Mouse (Mus musculus) ES-E14 (cell line): ENCODE results near the gene Gys2. TPM values are rescaled to one million over a fixed set of nuclear protein-coding genes. Genes with fewer than 3 reads are reported as not detected.

ENCODE experiments used
- DNase-seq: peaks from one replicate; pipeline ENCODE4 v3.0.0-alpha.2; 2013; ENCODE audit warnings: low read depth, low spot score
- H3K27ac ChIP-seq: 2 replicates; pipeline ENCODE4 v1.5.1; 2012; ENCODE audit warnings: low read depth, mild to moderate bottlenecking, low read length, moderate library complexity, mixed read lengths; ENCODE audit not compliant: poor library complexity, insufficient read depth, severe bottlenecking
- H3K36me3 ChIP-seq: 2 replicates; pipeline ENCODE4 v1.6.1; 2012; ENCODE audit warnings: mild to moderate bottlenecking, low read length, moderate library complexity, mixed read lengths; ENCODE audit not compliant: control insufficient read depth, poor library complexity, insufficient read depth, severe bottlenecking
- H3K4me1 ChIP-seq, 2 experiments: fragments of 150-350 bp in 1 of 2; sonication (generic) in 1 of 2; 2 replicates each; pipeline ENCODE4 v1.6.1; 2012; ENCODE audit warnings: low read length in 2 of 2, mild to moderate bottlenecking in 1 of 2, mixed read lengths in 1 of 2; ENCODE audit not compliant: control insufficient read depth in 2 of 2, insufficient read depth in 2 of 2, poor library complexity in 1 of 2
- H3K4me3 ChIP-seq, 2 experiments: fragments of 150-350 bp in 1 of 2; sonication (generic) in 1 of 2; 2 replicates each; pipeline ENCODE4 v1.5.1; 2012; ENCODE audit warnings: low read length in 2 of 2, low read depth in 1 of 2, mild to moderate bottlenecking in 1 of 2, mixed read lengths in 1 of 2; ENCODE audit not compliant: insufficient read depth in 1 of 2, poor library complexity in 1 of 2, severe bottlenecking in 1 of 2
- H3K9ac ChIP-seq: 2 replicates; pipeline ENCODE4 v1.6.1; 2012; ENCODE audit warnings: low read depth, mild to moderate bottlenecking, low read length, mixed read lengths; ENCODE audit not compliant: poor library complexity, insufficient read depth, severe bottlenecking
- H3K9me3 ChIP-seq: fragments of 150-350 bp; sonication (generic); 2 replicates; pipeline ENCODE4 v1.6.1; 2012; ENCODE audit warnings: low read depth, mild to moderate bottlenecking, low read length; ENCODE audit not compliant: control insufficient read depth, insufficient read depth
- CHD2 ChIP-seq: IDR thresholded peaks from 2 replicates; pipeline ENCODE4 v1.6.1; 2014; ENCODE audit warnings: mild to moderate bottlenecking, low read depth, low read length, inconsistent platforms
- HCFC1 ChIP-seq: IDR thresholded peaks from 2 replicates; pipeline ENCODE4 v1.6.1; 2012; ENCODE audit warnings: low read length, inconsistent platforms, borderline replicate concordance; ENCODE audit not compliant: insufficient read depth
- MAFK ChIP-seq: IDR thresholded peaks from 2 replicates; pipeline ENCODE4 v1.6.1; 2014; ENCODE audit warnings: mild to moderate bottlenecking, low read depth, low read length, inconsistent platforms; ENCODE audit not compliant: insufficient read depth
- ZC3H11A ChIP-seq: IDR thresholded peaks from 2 replicates; pipeline ENCODE4 v1.6.1; 2012; ENCODE audit warnings: low read depth, mild to moderate bottlenecking, inconsistent platforms, low read length, borderline replicate concordance
- ZNF384 ChIP-seq: IDR thresholded peaks from 2 replicates; pipeline ENCODE4 v1.6.1; 2012; ENCODE audit warnings: low read depth, low read length, inconsistent platforms
- in situ Hi-C, 2 experiments: fragments of 600-800 bp; cut with MboI; formaldehyde crosslinking; loops; one replicate each; pipeline ENCODE4 v1.15.1; 2025; ENCODE audit warnings: low sequenced_read_pairs in 2 of 2, inconsistent platforms in 1 of 2; ENCODE audit not compliant: unreplicated experiment in 2 of 2
- total RNA-seq: library from RNA; depleted of rRNA; stranded (reverse); fragments of 300-350 nt; gene quantifications from 2 replicates; pipeline ENCODE4 v1.2.3, GENCODE M21; 2012

Gys2 gene
- total RNA-seq, 1 experiment = not detected

GRCm38 (mm10) chr6:142462194-142462593 is 10.7 kb downstream of the Gys2 start:
- no peak for DNase-seq
- no peak overlapping the region for H3K4me3 ChIP-seq
- no peaks in the 10 kb centered on the region for H3K36me3 ChIP-seq
- peaks cover 0 to 2% of the 10 kb centered on the region in 2 experiments; a peak in 1 of 4 replicates for H3K4me1 ChIP-seq
- in situ Hi-C loops = no loop called here
- TF ChIP-seq HCFC1 (no peak), ZNF384 (no peak)
- H3K9me3 ChIP-seq = no peaks in the 10 kb centered on the region
- no peak overlapping the region for H3K27ac ChIP-seq
- no peak overlapping the region for H3K9ac ChIP-seq

- H3K27ac ChIP-seq = no peak overlapping the region
- H3K36me3 ChIP-seq = no peaks in the 10 kb centered on the region
- TF ChIP-seq ZC3H11A = no peak
- TF ChIP-seq CHD2 = no peak
- H3K9me3 ChIP-seq = no peaks in the 10 kb centered on the region
- in situ Hi-C loops = no loop called here
- no peak overlapping the region for H3K9ac ChIP-seq
- H3K4me1 ChIP-seq = peaks cover 0 to 4% of the 10 kb centered on the region in 2 experiments; a peak in 1 of 4 replicates
- no peak overlapping the region for H3K4me3 ChIP-seq
- no peak for DNase-seq
These were observed 13.8 kb downstream of the Gys2 start for GRCm38 (mm10) chr6:142459017-142459678.

GRCm38 (mm10) chr6:142458010-142458409 is 14.9 kb downstream of the Gys2 start:
- Histone ChIP-seq H3K36me3 (no peaks in the 10 kb centered on the region), H3K9me3 (no peaks in the 10 kb centered on the region), H3K4me1 (peaks cover 0 to 4% of the 10 kb centered on the region in 2 experiments; a peak in 1 of 4 replicates), H3K9ac (no peak overlapping the region), H3K4me3 (no peak overlapping the region), H3K27ac (no peak overlapping the region)
- DNase-seq = no peak
- in situ Hi-C loops = no loop called here
- TF ChIP-seq MAFK (no peak), CHD2 (no peak), HCFC1 (no peak), ZC3H11A (no peak), ZNF384 (no peak)

- in situ Hi-C loops = no loop called here
These were observed 17.5 kb downstream of the Gys2 start for GRCm38 (mm10) chr6:142455314-142455996.

More at GRCm38 (mm10) chr6:142455314-142455996, 17.5 kb downstream of the Gys2 start:
- TF ChIP-seq HCFC1 (no peak), ZNF384 (no peak), CHD2 (no peak), MAFK (no peak), ZC3H11A (no peak)
- Histone ChIP-seq H3K9me3 (no peaks in the 10 kb centered on the region), H3K4me1 (peaks cover 0 to 4% of the 10 kb centered on the region in 2 experiments; a peak in 1 of 4 replicates), H3K4me3 (no peak overlapping the region), H3K27ac (no peak overlapping the region), H3K36me3 (no peaks in the 10 kb centered on the region), H3K9ac (no peak overlapping the region)
- peak; percentile 44 for DNase-seq
